Mouse (Mus musculus): ENCODE results near the gene Efl1. TPM values are rescaled to one million over a fixed set of nuclear protein-coding genes. Genes with fewer than 3 reads are reported as not detected.
A peak's percentile ranks its signal among the peaks of the same experiment; 100 is the strongest.
"Not testable (repeated sequence)": the region's sequence is repeated elsewhere in the genome, so short reads cannot be mapped to it uniquely, and the experiment has no call there.

Efl1 gene
- total RNA-seq, 2 experiments from 2014 or later: 17.4 to 19.3 TPM

- no peak for DNase-seq
Measured at GRCm38 (mm10) chr7:82764951-82765350, 116.5 kb downstream of the Efl1 start.

- no peak for DNase-seq
Measured at GRCm38 (mm10) chr7:82766623-82767022, 118.2 kb downstream of the Efl1 start.

DNA sequence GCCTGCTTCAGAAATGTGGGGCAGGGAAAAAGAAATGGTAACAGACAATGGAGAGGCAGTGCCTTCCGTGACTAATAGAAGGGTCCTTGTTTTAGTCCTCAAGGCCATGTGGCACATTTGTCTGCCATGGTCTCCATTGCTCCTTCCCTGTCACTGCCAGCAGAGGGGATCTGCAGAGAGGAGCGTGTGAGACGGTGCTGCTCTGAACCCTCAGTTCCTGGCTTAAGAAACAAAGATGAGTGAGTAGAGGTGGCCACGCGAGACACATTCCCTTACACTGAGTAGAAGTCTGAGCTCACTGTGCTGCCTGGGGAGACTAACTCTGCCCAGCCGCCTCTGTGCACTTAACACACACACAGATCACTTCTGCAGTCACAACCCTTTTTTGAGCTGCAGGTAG is 121.8 kb downstream of the Efl1 start:
- DNase-seq: no peak

GRCm38 (mm10) chr7:82770957-82771660 is 122.7 kb downstream of the Efl1 start:
- DNase-seq: not testable (repeated sequence)

DNA sequence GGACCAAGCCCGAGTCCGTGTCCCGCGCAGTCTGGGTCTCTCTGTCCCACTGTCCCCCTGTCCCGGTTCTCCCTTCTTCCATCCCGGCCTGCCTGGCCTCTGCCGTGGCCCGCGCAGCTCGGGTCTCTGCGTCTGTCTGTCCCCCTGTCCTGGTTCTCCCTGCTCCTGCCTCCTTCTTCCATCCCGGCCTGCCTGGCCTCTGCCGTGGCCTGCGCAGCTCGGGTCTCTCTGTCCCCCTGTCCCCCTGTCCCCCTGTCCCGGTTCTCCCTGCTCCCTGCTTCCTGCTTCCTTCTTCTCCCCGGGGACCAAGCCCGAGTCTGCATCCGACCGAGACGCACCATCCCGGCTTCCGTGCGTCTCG is 123.2 kb downstream of the Efl1 start:
- not testable (repeated sequence) for DNase-seq

DNA sequence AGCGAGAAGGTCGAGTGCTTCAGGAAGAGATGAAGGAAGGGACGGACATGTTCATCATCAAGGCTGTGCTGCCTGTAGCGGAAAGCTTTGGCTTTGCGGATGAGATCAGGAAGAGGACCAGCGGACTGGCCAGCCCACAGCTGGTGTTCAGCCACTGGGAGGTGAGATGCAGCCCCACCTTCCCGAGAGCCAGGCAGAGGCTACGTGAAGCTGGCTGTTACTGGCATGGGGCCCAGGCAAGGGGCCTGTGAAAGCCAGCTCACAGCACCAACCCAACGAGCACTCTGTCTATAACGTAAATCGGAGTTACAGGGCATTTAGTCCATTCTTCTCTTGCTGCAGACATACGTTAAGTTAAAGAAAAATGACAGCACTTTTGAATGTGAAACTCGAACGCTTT is 124.1 kb downstream of the Efl1 start:
- DNase-seq: no peak

GRCm38 (mm10) chr7:82773150-82773549 is 124.7 kb downstream of the Efl1 start:
- DNase-seq: no peak

DNA sequence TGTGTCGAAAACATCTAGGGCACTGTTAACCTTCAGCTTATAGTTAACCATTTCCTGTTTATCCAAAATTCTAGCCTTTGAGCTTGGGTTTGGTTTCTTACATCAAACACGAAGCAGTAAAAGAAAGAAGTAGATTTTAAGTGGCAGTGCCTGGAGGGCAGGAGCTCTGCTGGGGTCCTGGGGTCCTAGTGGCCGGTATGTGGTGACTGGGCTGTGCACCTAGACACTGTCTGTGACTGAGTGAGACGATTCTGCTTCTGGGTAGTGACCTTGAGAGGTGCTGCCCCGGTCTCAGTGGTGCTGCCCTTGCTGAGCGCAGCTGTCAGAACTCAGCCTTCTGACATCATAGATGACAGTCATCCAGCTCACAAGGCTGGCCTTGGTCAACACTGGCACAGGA is 125.5 kb downstream of the Efl1 start:
- DNase-seq: no peak

- DNase-seq: no peak
Measured at GRCm38 (mm10) chr7:82775090-82775489, 126.7 kb downstream of the Efl1 start.

DNA sequence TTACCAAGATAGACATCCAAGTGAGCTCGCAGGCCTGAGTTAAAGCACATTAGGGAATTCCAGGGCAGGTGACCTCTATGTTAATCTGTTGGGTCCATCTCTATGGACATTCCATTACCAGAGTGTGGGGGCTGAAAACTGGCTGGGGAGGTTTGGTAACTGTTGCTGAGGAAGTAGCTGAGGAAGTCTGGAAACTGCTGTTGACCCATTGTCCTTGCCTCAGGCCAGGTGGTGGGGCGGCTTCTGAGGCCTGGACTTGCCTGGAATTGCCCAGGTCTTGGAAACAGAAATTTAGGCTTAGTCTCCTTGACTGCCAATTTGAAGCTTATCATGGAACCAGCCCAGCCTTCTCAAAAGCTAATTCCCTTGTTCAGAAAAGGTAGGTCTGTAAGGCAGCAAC is 134.7 kb downstream of the Efl1 start:
- DNase-seq: no peak

- DNase-seq: no peak
Measured at GRCm38 (mm10) chr7:82783693-82784092, 135.3 kb downstream of the Efl1 start.

DNA sequence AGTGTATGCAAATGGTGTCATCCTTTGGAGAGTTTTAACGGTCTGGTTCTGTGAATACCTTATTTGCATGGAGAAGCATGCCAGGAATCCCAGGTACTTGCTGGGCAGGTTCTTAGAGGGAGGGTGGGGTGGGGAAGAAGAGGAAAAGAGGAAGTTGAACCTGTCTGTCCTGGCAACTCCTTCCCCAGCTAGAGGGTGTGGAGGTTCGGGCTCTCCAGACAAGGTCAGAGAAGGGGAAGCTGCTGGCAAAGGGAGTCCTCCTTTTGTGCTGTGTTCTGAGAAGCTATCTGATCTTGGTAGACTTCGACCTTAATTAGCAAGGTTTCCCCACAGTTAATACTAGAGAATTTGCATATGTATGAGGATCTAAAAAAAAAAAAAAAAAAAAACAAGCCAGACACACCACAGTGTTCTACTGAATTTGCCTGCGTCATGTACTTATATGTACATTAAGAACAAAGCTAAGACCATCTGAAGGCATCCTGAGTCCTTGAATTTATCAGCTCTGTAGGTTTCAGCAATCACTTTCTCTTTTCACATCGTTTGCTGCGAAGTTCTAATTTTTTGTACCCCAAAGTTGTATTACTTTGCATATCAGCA is 137.0 kb downstream of the Efl1 start:
- DNase-seq: no peak

- DNase-seq: peak; percentile 21 to 26
Measured at GRCm38 (mm10) chr7:82785970-82786647, 137.7 kb downstream of the Efl1 start.

DNA sequence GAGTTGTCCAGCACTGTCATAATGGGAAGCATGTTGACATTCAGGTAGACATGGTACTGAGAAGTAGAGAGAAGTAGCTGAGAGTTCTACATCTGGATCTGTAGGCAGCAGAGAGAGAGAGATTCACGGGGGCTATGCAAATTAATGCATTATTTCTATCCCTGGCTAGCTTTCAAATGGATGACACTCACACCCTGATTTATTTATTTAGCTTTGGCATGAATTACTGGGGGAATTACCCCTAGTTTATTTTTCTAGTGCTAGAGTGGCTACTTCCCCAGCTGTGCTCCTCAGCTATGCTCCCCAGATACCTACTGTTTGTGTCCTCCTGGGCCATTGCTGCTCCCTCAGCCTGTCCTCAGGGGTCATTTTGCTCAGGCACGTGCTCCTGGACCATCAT is 144.2 kb downstream of the Efl1 start:
- DNase-seq: no peak

DNA sequence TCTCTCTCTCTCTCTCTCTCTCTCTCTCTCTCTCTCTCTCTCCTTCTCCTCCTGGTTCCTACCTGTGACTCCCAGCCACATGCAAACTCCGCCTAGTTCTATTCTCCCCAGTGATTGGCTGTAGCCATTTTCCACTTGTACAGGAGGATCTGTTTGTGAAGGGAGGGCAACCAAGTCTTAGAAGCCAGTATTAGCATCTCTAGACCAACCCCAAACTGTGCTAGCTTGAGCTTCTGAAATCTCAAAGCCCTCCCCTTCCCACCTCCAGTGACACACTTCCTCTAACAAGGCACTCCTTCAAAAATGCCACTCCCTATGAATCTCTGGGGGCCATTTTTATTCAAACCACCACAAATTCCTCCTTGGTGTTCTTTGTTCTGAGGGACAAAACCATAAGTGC is 144.7 kb downstream of the Efl1 start:
- DNase-seq: no peak

- no peak for DNase-seq
Measured at GRCm38 (mm10) chr7:82794542-82794941, 146.1 kb downstream of the Efl1 start.

- no peak for DNase-seq
Measured at GRCm38 (mm10) chr7:82802206-82802605, 153.8 kb downstream of the Efl1 start.

DNA sequence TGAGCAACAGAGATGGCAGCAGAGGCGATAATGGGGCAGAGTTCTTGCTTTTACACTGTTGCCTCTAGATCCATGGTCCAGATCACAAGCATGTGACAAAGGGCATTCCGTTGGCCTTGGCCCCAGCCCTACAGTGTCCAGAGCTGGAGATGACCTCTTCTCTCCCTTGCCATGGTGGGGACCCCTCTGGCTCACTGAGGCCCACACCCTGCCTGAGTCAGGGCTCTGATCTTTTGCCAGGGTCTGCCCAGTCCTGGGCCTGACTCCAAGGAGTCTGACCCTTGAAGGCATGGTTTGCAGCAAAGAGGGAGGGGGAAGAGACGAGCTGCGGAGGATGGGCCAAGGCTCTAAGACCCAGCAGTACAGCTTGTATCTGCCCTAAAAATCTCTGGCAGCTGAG is 159.8 kb downstream of the Efl1 start:
- DNase-seq: no peak

DNA sequence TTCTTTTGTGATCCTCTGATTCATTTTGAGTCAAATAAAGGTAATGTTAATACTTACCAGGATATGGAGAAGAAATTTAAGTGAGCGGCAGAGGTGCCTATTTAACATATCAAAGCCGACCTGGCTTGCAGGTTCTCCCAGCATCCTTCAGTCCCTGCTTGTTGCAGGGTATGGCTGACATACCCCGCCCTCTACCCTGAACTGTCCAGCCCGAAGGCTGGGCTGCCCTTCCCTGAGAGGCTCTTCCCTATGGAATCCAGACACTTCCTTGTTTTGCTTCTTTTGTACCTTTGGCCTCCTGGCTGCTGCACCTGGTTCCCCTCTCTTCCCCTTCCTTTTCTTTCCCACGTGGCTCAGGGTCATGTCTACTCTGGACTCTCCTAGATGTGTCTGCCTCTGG is 160.7 kb downstream of the Efl1 start:
- DNase-seq: no peak

DNA sequence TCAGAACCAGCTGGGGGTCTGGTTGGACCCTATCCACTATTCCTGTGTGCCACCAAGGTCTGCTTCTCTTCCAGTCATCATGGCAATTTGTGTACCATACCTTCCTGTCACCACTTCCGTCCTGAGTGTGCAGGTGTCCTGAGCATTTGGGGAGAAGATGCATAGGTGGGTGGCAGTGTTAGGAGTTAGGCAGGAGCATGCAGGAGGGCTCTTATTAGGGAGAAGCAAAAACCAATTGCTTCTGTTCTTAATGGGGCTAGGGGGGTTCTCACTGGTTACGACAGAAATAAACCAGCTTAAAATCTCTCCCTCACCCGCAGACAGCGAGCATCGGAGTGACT is 162.4 kb downstream of the Efl1 start:
- DNase-seq: no peak

- DNase-seq: no peak
Measured at GRCm38 (mm10) chr7:82811140-82811851, 162.9 kb downstream of the Efl1 start.

GRCm38 (mm10) chr7:82812186-82813155 is 164.1 kb downstream of the Efl1 start:
- DNase-seq: no peak
